Mouse (Mus musculus) brain, embryonic 14.5 days (tissue): Measurements from ENCODE around the gene Rps11. TPM values are rescaled to one million over a fixed set of nuclear protein-coding genes. Genes with fewer than 3 reads are reported as not detected.

Experiments used
- DNase-seq: peaks from one replicate; pipeline ENCODE4 v3.0.0-alpha.2; 2011; ENCODE audit warnings: low read depth
- CTCF ChIP-seq: fragments of 200-500 bp; IDR thresholded peaks from 2 replicates; pipeline ENCODE4 v1.5.1; 2012; ENCODE audit warnings: inconsistent platforms, mild to moderate bottlenecking, moderate library complexity, borderline replicate concordance; ENCODE audit not compliant: insufficient read depth, insufficient read length; ENCODE audit errors: extremely low read depth
- POLR2A ChIP-seq: fragments of 200-500 bp; IDR thresholded peaks from 2 replicates; pipeline ENCODE4 v1.6.1; 2012; ENCODE audit warnings: mild to moderate bottlenecking, inconsistent platforms, borderline replicate concordance; ENCODE audit not compliant: poor library complexity, insufficient read depth, insufficient read length, severe bottlenecking; ENCODE audit errors: extremely low read depth
- polyA plus RNA-seq: library from polyadenylated mRNA; depleted of rRNA; stranded (reverse); fragments of >200 nt; gene quantifications from 2 replicates; pipeline ENCODE4 v1.2.3, GENCODE M21; 2012

Rps11 gene
- polyA plus RNA-seq, 1 experiment, result 634 TPM

DNA sequence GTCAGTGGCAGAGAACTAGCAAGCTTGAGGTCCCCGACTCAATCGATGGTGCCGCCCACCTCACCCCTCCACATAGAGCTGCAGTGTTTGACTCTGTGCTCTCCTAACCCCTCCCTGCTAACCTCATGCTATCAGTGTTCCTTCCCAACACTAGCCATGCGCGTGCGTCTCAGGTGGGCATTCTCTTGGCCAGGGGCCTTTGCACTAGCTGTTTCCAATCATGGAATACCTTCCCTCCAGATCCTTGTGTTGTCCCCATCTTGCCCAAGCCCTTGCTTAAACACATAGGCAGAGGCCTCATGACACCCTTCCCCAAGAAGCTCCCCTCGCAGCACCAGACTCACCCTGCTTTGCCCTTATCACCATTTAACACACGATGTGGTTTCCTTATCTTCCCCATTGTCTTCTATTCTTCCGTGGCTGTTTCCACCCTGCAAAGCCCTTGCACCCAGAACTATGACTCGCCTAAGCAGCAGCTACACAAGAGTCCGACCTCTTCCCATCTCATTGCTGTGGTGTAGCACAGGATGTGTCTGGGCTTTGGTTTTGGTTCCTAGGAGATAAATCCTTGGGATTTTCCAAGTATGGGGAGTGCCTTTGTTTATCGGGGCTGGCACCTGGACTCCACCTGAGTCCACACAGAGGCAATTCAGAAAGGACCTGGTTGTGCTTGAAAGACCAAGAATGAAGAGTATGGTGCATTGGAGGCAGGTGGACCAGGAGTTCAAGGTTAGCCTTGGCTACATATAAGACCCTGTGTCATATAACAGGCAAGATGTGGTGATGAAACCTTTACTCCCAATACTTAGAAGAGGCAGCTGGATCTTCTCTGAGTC, 13.2 kb upstream of the Rps11 start:
- DNase-seq, result no peak
- TF ChIP-seq CTCF, result no peak
- no peak for TF ChIP-seq POLR2A

DNA sequence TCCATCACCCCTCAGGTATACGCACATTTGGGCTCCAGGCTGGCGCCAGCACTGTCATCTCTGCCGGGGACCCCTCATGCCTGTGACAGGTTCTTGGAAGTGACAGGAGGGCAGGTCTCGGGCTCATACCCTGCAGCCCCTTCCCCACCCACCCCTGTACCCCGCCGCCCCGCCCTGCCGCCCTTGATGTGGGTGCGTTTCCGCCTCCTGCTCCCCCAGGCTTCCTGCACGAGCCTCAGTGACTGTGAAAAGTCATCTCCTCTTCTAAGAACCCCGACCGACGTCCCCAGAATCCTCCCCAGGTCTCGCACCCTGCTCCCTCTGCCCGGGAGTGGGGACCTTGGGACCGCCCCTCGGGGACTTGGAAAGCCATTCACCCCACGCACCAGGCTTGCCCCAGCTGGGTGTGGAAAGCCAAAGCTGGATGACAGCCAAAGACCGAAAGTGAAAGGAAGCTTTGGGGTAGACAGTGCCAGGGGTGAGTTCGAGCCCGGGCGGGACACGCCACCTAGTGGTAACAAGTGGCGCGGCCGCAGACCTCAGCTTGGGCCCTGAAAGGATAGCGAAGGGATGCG, 11.8 kb upstream of the Rps11 start, which contains the start of the genes Gm45713 and Flt3l:
TSS of gene Gm45713 (minus strand) at position 239 of the 575 bp plus-strand sequence.
TSS of gene Flt3l (minus strand) at position 440 of the 575 bp plus-strand sequence.
- peak; percentile 85 for DNase-seq
- TF ChIP-seq POLR2A, result no peak
- TF ChIP-seq CTCF, result peak; percentile 97

DNA sequence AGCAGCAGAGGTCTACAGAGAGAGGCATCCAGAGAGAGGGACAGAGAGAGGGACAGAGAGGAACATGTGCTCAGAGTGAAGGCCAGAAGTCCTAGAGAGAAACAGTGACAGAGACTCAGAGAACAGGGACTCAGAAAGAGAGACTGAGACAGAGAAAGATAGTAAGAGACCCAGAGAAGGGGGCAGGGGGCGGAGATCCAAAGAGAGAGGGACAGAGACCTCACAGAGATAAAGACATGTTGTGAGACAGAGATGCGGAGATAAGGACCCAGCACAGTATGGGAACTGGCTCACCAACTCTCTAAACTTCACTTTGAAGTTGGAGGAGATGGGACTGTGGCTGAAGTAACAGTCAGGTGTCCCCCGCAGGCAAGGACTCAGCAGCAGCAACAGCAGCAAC, 11.1 kb upstream of the Rps11 start:
- TF ChIP-seq POLR2A, result no peak
- no peak for TF ChIP-seq CTCF
- no peak for DNase-seq

GRCm38 (mm10) chr7:45134544-45135026, 10.3 kb upstream of the Rps11 start:
- DNase-seq, result no peak
- TF ChIP-seq POLR2A (no peak), CTCF (no peak)

DNA sequence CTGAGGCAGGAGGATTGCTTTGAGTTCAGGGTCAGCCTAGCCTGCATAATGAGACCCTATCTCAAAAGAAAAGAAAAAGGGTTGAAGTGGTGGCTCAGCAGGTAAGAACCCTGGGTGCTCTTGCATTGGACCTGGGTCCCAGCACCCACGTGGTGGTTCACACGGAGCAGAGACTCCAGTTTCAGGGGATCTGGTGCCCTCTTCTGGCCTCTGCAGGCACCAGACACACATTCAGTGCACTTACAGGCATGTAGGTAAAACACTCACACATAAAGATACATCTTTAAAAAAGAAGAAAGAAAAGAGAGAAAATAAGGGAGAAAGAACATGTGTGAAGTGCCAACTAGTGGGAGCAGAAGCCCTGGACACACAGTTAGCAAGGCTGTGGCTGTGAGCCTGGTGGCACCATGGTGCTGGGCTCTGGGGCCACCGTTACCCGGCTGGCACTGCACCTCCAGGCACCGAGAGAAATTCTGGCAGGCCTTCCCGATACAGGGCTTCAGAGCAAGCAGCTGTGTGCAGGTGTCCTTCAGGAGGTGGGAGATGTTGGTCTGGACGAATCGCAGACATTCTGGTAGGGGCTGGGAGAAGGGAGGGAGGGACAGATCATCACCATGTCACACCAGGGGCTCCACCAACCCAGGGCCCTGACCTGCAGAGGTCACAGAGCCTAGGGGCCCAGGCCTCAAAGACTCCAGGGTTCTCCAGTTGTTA, 9.4 kb upstream of the Rps11 start:
- DNase-seq, result no peak
- TF ChIP-seq CTCF, result no peak
- TF ChIP-seq POLR2A, result no peak

- no peak for DNase-seq
- no peak for TF ChIP-seq POLR2A
Observed at GRCm38 (mm10) chr7:45131850-45132249, 7.6 kb upstream of the Rps11 start.

GRCm38 (mm10) chr7:45129776-45130512, 5.7 kb upstream of the Rps11 start:
- no peak for TF ChIP-seq POLR2A
- no peak for TF ChIP-seq CTCF

GRCm38 (mm10) chr7:45129318-45129717, 5.1 kb upstream of the Rps11 start:
- TF ChIP-seq POLR2A (no peak), CTCF (no peak)

More at GRCm38 (mm10) chr7:45129776-45130512, 5.7 kb upstream of the Rps11 start:
- DNase-seq, result no peak

DNA sequence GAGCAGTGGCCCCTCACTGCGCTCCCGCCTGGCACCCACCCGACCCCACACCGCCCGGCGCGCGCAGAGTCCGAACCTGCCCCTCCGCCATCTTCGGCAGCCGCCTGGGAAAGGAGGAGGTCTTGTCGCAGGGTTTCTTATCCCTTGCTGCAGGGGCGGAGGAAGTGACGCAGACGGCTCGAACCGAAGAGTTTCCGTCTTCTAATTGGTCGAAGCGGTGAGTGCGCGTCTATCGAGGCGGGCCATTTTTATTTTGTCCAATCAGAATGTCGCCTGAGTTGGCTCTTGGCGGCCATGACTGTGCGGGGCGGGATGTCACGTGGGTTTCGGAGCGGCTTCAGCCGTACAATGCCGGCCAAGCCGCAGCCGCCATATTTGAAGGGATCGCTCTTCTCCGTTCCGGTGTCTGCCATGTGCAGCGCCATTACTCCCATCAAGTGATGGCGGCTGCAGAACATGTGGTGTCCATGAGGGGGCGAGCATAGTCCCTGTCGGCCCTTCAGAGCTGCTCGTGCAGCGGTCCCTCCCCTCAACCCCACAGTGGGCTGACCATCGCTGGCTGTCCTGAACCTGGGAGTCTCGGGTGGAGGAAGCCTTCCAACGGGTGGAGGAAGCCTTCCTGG, 4.5 kb upstream of the Rps11 start, which contains the start of gene Rpl13a:
TSS of gene Rpl13a (minus strand) at position 138 of the 623 bp plus-strand sequence.
- TF ChIP-seq POLR2A (peak; percentile 95), CTCF (peak; percentile 74)
- DNase-seq, result peak; percentile 100

More at GRCm38 (mm10) chr7:45129318-45129717, 5.1 kb upstream of the Rps11 start:
- no peak for DNase-seq

- TF ChIP-seq CTCF (no peak), POLR2A (no peak)
- DNase-seq, result no peak
Observed at GRCm38 (mm10) chr7:45127700-45128224, 3.5 kb upstream of the Rps11 start.
